Mouse (Mus musculus) megakaryocyte, embryonic 14.5 days (primary cell): ENCODE results near the gene Ppp1r9b. TPM values are rescaled to one million over a fixed set of nuclear protein-coding genes. Genes with fewer than 3 reads are reported as not detected.

Source experiments
- H3K27me3 ChIP-seq: replicated peaks from 2 replicates; pipeline ENCODE3; 2012; ENCODE audit warnings: inconsistent platforms
- H3K36me3 ChIP-seq: replicated peaks from 2 replicates; pipeline ENCODE3; 2012; ENCODE audit warnings: low read length, inconsistent platforms, mixed read lengths
- H3K4me1 ChIP-seq: 2 replicates; pipeline ENCODE4 v1.6.1; 2012; ENCODE audit warnings: inconsistent platforms
- H3K4me3 ChIP-seq: replicated peaks from 2 replicates; pipeline ENCODE3; 2012; ENCODE audit warnings: moderate library complexity, mild to moderate bottlenecking, inconsistent platforms
- H3K9me3 ChIP-seq: 2 replicates; pipeline ENCODE4 v1.6.1; 2012; ENCODE audit warnings: inconsistent platforms
- FLI1 ChIP-seq: IDR thresholded peaks from 2 replicates; pipeline ENCODE4 v1.6.1; 2012; ENCODE audit warnings: low read length, inconsistent platforms, mixed read lengths
- GATA1 ChIP-seq: IDR thresholded peaks from 3 replicates; pipeline ENCODE4 v1.6.1; 2012; ENCODE audit warnings: mixed read lengths, low read length, inconsistent platforms, borderline replicate concordance
- polyA plus RNA-seq: library from polyadenylated mRNA; stranded (reverse); fragments of >175 nt; gene quantifications from 2 replicates; pipeline ENCODE4 v1.2.3, GENCODE M21; 2012; ENCODE audit warnings: low replicate concordance; ENCODE audit not compliant: insufficient read depth

Ppp1r9b gene
- polyA plus RNA-seq, 1 experiment, result 280 TPM

GRCm38 (mm10) chr11:95032945-95033344 lies 42.1 kb downstream of the Ppp1r9b start:
- Histone ChIP-seq H3K4me3 (no peak overlapping the region), H3K36me3 (peaks cover 89% of the 10 kb centered on the region)
- TF ChIP-seq GATA1 (no peak), FLI1 (no peak)

GRCm38 (mm10) chr11:95033617-95034016 lies 42.8 kb downstream of the Ppp1r9b start:
- Histone ChIP-seq H3K4me3 (no peak overlapping the region), H3K4me1 (peaks cover 31% of the 10 kb centered on the region), H3K27me3 (peaks cover 54% of the 10 kb centered on the region), H3K36me3 (peaks cover 89% of the 10 kb centered on the region), H3K9me3 (no peaks in the 10 kb centered on the region)
- TF ChIP-seq FLI1, result no peak
- no peak for TF ChIP-seq GATA1

More at GRCm38 (mm10) chr11:95032945-95033344, 42.1 kb downstream of the Ppp1r9b start:
- Histone ChIP-seq H3K9me3 (no peaks in the 10 kb centered on the region), H3K4me1 (peaks cover 27% of the 10 kb centered on the region), H3K27me3 (peaks cover 50% of the 10 kb centered on the region)

DNA sequence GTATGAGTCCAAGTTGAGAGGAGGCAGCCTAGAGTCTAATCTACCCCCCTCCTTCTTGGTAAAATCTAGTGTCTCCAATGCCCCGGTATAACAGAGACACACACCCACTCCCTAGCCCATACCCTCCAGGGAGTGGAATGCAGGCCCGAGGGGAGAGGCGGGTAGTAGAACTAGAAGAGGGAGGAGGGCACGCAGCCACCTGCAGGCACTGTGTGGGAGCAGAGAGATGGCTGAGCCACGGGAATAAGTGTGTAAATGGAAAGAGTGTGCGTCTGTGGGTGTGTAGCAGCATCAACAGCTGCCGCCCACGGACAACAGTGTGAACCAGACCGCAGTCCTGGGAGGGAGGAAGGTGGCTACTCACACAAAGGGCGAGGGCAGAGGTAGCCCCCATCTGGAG lies 44.1 kb downstream of the Ppp1r9b start:
- Histone ChIP-seq H3K4me1 (peaks cover 42% of the 10 kb centered on the region), H3K4me3 (no peak overlapping the region), H3K36me3 (peaks cover 88% of the 10 kb centered on the region), H3K9me3 (no peaks in the 10 kb centered on the region), H3K27me3 (peaks cover 63% of the 10 kb centered on the region)
- no peak for TF ChIP-seq FLI1
- no peak for TF ChIP-seq GATA1

- peaks cover 75% of the 10 kb centered on the region for H3K27me3 ChIP-seq
- no peak for TF ChIP-seq GATA1
- no peak for TF ChIP-seq FLI1
- H3K4me3 ChIP-seq, result no peak overlapping the region
- H3K9me3 ChIP-seq, result no peaks in the 10 kb centered on the region
- H3K4me1 ChIP-seq, result peaks cover 55% of the 10 kb centered on the region
- peaks cover 81% of the 10 kb centered on the region for H3K36me3 ChIP-seq
These were observed 45.7 kb downstream of the Ppp1r9b start for GRCm38 (mm10) chr11:95036521-95036920.

DNA sequence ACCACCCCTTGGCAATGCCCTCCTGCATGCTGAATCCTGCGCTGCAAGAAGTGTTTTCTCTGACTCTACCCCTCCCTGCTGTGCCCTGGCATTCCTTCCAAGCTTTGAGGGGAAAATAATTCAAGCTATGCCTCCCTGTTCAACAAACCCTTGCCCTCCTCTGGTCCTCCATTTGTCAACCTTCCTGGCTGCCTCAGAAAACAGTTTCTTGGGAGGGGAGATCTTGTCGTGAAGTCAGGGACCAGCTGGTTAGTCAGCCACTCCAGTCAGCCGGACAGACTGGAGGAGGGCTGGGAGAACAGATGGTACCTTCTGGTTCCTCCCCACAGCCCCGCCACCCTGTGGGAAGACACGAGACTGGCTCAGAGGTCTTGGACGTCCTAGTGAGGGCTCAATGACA lies 46.5 kb downstream of the Ppp1r9b start:
- no peaks in the 10 kb centered on the region for H3K9me3 ChIP-seq
- H3K4me1 ChIP-seq, result peaks cover 55% of the 10 kb centered on the region
- peaks cover 73% of the 10 kb centered on the region for H3K36me3 ChIP-seq
- TF ChIP-seq FLI1 (no peak), GATA1 (no peak)
- H3K4me3 ChIP-seq, result no peak overlapping the region
- peaks cover 75% of the 10 kb centered on the region for H3K27me3 ChIP-seq

DNA sequence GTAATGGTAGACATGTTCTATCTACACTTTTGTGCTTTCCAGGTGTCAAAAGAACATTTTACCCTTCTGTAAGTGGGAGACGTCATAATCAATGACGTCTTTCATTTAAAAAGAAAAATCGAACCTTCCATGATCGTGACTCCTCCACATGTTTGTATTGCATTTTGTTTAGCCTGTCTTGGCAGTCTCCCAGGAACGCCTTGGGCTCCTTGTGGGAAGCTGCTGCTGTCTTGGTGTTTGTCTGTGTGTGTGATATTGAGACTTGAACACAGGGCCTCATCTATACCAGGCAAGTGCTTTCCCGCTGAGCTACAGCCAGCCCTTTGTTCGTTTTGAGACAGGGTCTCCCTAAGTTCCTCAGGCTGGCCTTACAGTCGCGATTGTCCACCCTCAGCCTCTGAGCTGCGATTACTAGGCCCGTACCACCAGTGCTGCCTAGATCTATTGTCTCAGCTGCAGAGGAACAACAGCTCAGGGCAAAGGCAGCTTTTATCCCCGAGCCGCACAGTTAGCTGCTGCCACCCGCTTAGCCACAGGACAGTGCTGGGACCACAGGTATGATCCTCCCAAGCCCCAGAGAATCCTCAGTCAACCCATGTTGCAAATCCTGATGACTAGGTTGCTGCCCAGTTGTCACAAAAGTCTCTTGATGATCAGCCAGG lies 47.5 kb downstream of the Ppp1r9b start:
- TF ChIP-seq GATA1 (no peak), FLI1 (no peak)
- H3K9me3 ChIP-seq, result no peaks in the 10 kb centered on the region
- peaks cover 68% of the 10 kb centered on the region for H3K27me3 ChIP-seq
- no peak overlapping the region for H3K4me3 ChIP-seq
- H3K4me1 ChIP-seq, result peaks cover 52% of the 10 kb centered on the region
- peaks cover 65% of the 10 kb centered on the region for H3K36me3 ChIP-seq

DNA sequence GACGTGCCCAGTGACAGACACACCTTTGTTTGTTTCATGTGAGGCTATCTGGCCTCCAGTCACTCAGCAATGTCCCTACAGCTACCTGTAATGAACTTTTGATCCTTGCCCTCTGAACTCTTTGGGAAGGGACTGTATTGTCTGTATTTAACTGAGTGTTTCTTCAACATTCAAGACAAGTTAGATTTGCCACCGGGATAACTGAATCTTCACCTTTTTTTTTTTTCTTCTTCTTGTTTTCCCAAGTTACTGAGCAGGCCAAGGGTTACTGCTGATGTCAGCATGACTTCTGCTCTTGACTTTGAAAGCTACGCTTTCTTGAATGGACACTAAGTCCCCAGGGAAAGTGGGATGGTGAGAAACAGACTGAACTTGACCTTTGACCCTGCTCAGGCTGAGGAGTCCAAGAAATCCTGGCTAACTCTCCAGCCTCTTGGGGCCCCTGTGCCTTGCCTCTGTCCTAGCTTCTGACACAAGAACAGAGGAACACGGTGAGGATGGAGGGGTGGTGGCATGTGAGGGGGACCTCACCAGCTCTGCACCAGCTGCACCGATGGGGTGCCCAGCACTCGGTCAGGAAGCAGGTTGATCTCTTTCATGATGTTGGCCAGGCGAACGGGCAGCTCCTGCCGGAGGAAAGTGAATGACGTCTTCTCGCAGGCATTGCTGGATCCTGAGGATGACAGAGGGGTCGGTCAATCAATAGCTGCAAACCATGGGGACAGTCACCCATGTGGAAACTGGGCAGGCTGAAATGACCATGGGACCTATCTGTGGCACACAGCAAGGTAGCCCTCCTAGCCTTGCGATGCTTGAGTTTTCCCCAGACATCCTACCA lies 48.2 kb downstream of the Ppp1r9b start:
- Histone ChIP-seq H3K4me3 (peak overlapping the region; percentile 50), H3K9me3 (no peaks in the 10 kb centered on the region), H3K4me1 (peaks cover 49% of the 10 kb centered on the region), H3K27me3 (peaks cover 66% of the 10 kb centered on the region), H3K36me3 (peaks cover 58% of the 10 kb centered on the region)
- TF ChIP-seq GATA1 (no peak), FLI1 (no peak)

GRCm38 (mm10) chr11:95039766-95040165 lies 48.9 kb downstream of the Ppp1r9b start:
- Histone ChIP-seq H3K9me3 (no peaks in the 10 kb centered on the region), H3K4me1 (peaks cover 45% of the 10 kb centered on the region), H3K36me3 (peaks cover 51% of the 10 kb centered on the region), H3K4me3 (peak overlapping the region; percentile 97), H3K27me3 (peaks cover 66% of the 10 kb centered on the region)
- no peak for TF ChIP-seq GATA1
- no peak for TF ChIP-seq FLI1

DNA sequence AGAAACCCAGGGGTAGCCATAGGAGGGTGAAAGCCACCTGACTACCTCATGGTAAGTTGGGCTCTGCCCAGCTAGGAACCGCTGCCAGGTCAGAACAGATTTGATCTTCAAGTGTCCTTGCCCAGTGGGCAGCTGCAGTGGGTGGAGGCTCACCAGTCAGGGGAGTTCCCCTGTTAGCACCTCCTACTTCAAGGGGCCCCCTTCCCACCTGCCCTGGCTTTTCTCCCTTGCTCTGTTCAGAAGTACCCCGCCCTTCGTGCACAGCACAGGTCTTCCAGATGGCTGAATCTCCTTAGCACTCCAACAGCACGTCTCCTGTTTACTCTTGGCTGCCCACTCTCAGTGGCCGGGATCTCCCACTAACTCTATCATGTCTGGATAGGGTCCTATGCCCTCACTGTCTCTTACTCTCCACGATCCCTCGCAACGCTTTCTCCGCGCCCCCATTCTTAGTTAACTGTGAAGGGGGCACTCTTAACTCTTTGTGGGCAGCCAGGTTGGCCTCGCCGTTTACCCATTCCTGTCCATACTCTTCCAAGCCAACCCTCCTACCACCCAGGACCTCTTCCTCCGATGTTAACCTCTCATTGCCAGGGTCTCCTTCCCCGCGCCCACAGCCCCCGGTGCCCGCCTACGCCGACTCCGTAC lies 49.8 kb downstream of the Ppp1r9b start:
- Histone ChIP-seq H3K4me3 (peak overlapping the region; percentile 97), H3K9me3 (no peaks in the 10 kb centered on the region), H3K4me1 (peaks cover 45% of the 10 kb centered on the region), H3K36me3 (peaks cover 42% of the 10 kb centered on the region), H3K27me3 (peaks cover 66% of the 10 kb centered on the region)
- TF ChIP-seq FLI1 (no peak), GATA1 (no peak)

GRCm38 (mm10) chr11:95041139-95041609 lies 50.3 kb downstream of the Ppp1r9b start, which contains the start of gene Pdk2:
Gene Pdk2, minus strand, starts transcription at chr11:95041354.
- H3K27me3 ChIP-seq, result peaks cover 66% of the 10 kb centered on the region
- peaks cover 45% of the 10 kb centered on the region for H3K4me1 ChIP-seq
- peaks cover 37% of the 10 kb centered on the region for H3K36me3 ChIP-seq
- peak within 1 kb of the TSS; percentile 97 for H3K4me3 ChIP-seq
- TF ChIP-seq GATA1 (no peak), FLI1 (no peak)
- H3K9me3 ChIP-seq, result no peaks in the 10 kb centered on the region
